Mouse (Mus musculus): ENCODE data around the gene Pphln1. TPM values are rescaled to one million over a fixed set of nuclear protein-coding genes. Genes with fewer than 3 reads are reported as not detected.

Pphln1 gene
- polyA plus RNA-seq, 1 experiment from 2014 or later: 48.9 TPM

- peaks cover 57% of the 10 kb centered on the region for H3K4me1 ChIP-seq (replicated peaks)
- no peak overlapping the region for H3K9ac ChIP-seq
- ATAC-seq (ENCODE audit: low read depth): no peak
- WGBS: 27% methylated on average over 9 of the region's 9 CpGs
- peaks cover 19% of the 10 kb centered on the region for H3K36me3 ChIP-seq
- H3K27me3 ChIP-seq: peaks cover 18% of the 10 kb centered on the region
- H3K4me3 ChIP-seq: no peak overlapping the region
- H3K27ac ChIP-seq (replicated peaks): no peak overlapping the region
- H3K4me2 ChIP-seq: no peak overlapping the region
- H3K9me3 ChIP-seq: 0 out of 2 replicates have a peak, but pooled peaks cover 4% of the 10 kb centered on the region
These were observed 114.3 kb downstream of the Pphln1 start for GRCm38 (mm10) chr15:93512437-93512836.

GRCm38 (mm10) chr15:93513939-93514341 is 115.8 kb downstream of the Pphln1 start:
- Histone ChIP-seq H3K27ac (replicated peaks) (no peak overlapping the region), H3K4me2 (peak overlapping the region; percentile 30; the same call in 1 of the 2 replicates), H3K9ac (no peak overlapping the region), H3K9me3 (no peaks in the 10 kb centered on the region), H3K27me3 (peaks cover 27% of the 10 kb centered on the region), H3K4me1 (replicated peaks) (peaks cover 71% of the 10 kb centered on the region), H3K4me3 (no peak overlapping the region), H3K36me3 (peaks cover 4% of the 10 kb centered on the region)
- 4% methylated on average over 10 of the region's 10 CpGs for WGBS
- ATAC-seq (ENCODE audit: low read depth): no peak

GRCm38 (mm10) chr15:93515316-93515715 is 117.2 kb downstream of the Pphln1 start:
- Histone ChIP-seq H3K4me1 (replicated peaks) (peaks cover 80% of the 10 kb centered on the region), H3K4me2 (no peak overlapping the region), H3K4me3 (no peak overlapping the region), H3K9ac (no peak overlapping the region), H3K27ac (replicated peaks) (no peak overlapping the region), H3K36me3 (no peaks in the 10 kb centered on the region), H3K9me3 (no peaks in the 10 kb centered on the region), H3K27me3 (peaks cover 27% of the 10 kb centered on the region)
- ATAC-seq (ENCODE audit: low read depth): no peak
- WGBS: 40% methylated on average over 9 of the region's 9 CpGs

- Histone ChIP-seq H3K36me3 (no peaks in the 10 kb centered on the region), H3K9me3 (no peaks in the 10 kb centered on the region), H3K4me1 (replicated peaks) (peaks cover 70% of the 10 kb centered on the region), H3K27ac (replicated peaks) (no peak overlapping the region), H3K9ac (no peak overlapping the region), H3K27me3 (peaks cover 39% of the 10 kb centered on the region), H3K4me3 (no peak overlapping the region), H3K4me2 (peak overlapping the region; percentile 91; the same call in 1 of the 2 replicates)
- 70% methylated on average over 11 of the region's 11 CpGs for WGBS
- no peak for ATAC-seq (ENCODE audit: low read depth)
These were observed 118.9 kb downstream of the Pphln1 start for GRCm38 (mm10) chr15:93517022-93517565.

- Histone ChIP-seq H3K36me3 (no peaks in the 10 kb centered on the region), H3K9me3 (no peaks in the 10 kb centered on the region), H3K4me3 (peak overlapping the region; percentile 61), H3K4me2 (peak overlapping the region; percentile 91), H3K27me3 (peaks cover 39% of the 10 kb centered on the region), H3K9ac (peak overlapping the region; percentile 66), H3K27ac (replicated peaks) (peak overlapping the region; percentile 55; the same call in 1 of the 2 replicates), H3K4me1 (replicated peaks) (peaks cover 59% of the 10 kb centered on the region)
- ATAC-seq (ENCODE audit: low read depth): no peak
- WGBS: 3% methylated on average over 23 of the region's 23 CpGs
These were observed 120.2 kb downstream of the Pphln1 start for GRCm38 (mm10) chr15:93518143-93518902.

- ATAC-seq (ENCODE audit: low read depth): peak; percentile 85
- H3K9ac ChIP-seq: peak overlapping the region; percentile 66
- peaks cover 50% of the 10 kb centered on the region for H3K4me1 ChIP-seq (replicated peaks)
- no peaks in the 10 kb centered on the region for H3K36me3 ChIP-seq
- no peaks in the 10 kb centered on the region for H3K9me3 ChIP-seq
- peaks cover 45% of the 10 kb centered on the region for H3K27me3 ChIP-seq
- WGBS: under 1% methylated on average over 82 of the region's 85 CpGs
- H3K4me2 ChIP-seq: peak overlapping the region; percentile 91
- H3K27ac ChIP-seq (replicated peaks): peak overlapping the region; percentile 55
- peak overlapping the region; percentile 61 for H3K4me3 ChIP-seq
These were observed 121.0 kb downstream of the Pphln1 start for GRCm38 (mm10) chr15:93518941-93519835.

GRCm38 (mm10) chr15:93519836-93520826 is 122.0 kb downstream of the Pphln1 start:
- Histone ChIP-seq H3K4me2 (peak overlapping the region; percentile 91), H3K4me1 (replicated peaks) (peaks cover 42% of the 10 kb centered on the region), H3K9me3 (no peaks in the 10 kb centered on the region), H3K9ac (peak overlapping the region; percentile 66), H3K27ac (replicated peaks) (peak overlapping the region; percentile 55), H3K27me3 (peaks cover 40% of the 10 kb centered on the region), H3K4me3 (peak overlapping the region; percentile 61), H3K36me3 (no peaks in the 10 kb centered on the region)
- 8% methylated on average over 17 of the region's 17 CpGs for WGBS
- ATAC-seq (ENCODE audit: low read depth): 0 out of 2 replicates have a peak, but pooled peaks have one; percentile 13

GRCm38 (mm10) chr15:93521088-93521786 is 123.1 kb downstream of the Pphln1 start:
- Histone ChIP-seq H3K27ac (replicated peaks) (no peak overlapping the region), H3K36me3 (no peaks in the 10 kb centered on the region), H3K9ac (no peak overlapping the region), H3K4me1 (replicated peaks) (peaks cover 37% of the 10 kb centered on the region), H3K4me2 (no peak overlapping the region), H3K27me3 (peaks cover 36% of the 10 kb centered on the region), H3K9me3 (no peaks in the 10 kb centered on the region), H3K4me3 (no peak overlapping the region)
- WGBS: 30% methylated on average over 11 of the region's 11 CpGs
- ATAC-seq (ENCODE audit: low read depth): no peak

GRCm38 (mm10) chr15:93521787-93522180 is 123.6 kb downstream of the Pphln1 start:
- Histone ChIP-seq H3K9me3 (no peaks in the 10 kb centered on the region), H3K27me3 (peaks cover 36% of the 10 kb centered on the region), H3K4me2 (no peak overlapping the region), H3K4me3 (no peak overlapping the region), H3K9ac (no peak overlapping the region), H3K4me1 (replicated peaks) (peaks cover 37% of the 10 kb centered on the region), H3K36me3 (no peaks in the 10 kb centered on the region), H3K27ac (replicated peaks) (no peak overlapping the region)
- 41% methylated on average over 3 of the region's 3 CpGs for WGBS
- no peak for ATAC-seq (ENCODE audit: low read depth)

- H3K36me3 ChIP-seq: no peaks in the 10 kb centered on the region
These were observed 127.3 kb downstream of the Pphln1 start for GRCm38 (mm10) chr15:93525305-93525917.

More at GRCm38 (mm10) chr15:93525305-93525917, 127.3 kb downstream of the Pphln1 start:
- Histone ChIP-seq H3K9ac (no peak overlapping the region), H3K4me2 (no peak overlapping the region), H3K27me3 (peaks cover 23% of the 10 kb centered on the region), H3K4me3 (no peak overlapping the region), H3K9me3 (no peaks in the 10 kb centered on the region), H3K27ac (replicated peaks) (no peak overlapping the region), H3K4me1 (replicated peaks) (peaks cover 15% of the 10 kb centered on the region; the same call in 1 of the 2 replicates)
- no peak for ATAC-seq (ENCODE audit: low read depth)
- whole genome bisulfite sequencing: 93% methylated on average over 5 of the region's 5 CpGs

Data from neural tube, embryonic 13.5 days (tissue).